In genomic region chr11:116145481-116146293, GRCm38 (mm10) we compare ENCODE assay signal across 10 mouse cellular contexts. TPM values are rescaled to one million over a fixed set of nuclear protein-coding genes. Genes with fewer than 3 reads are reported as not detected.
DNase-seq lines count a peak whose midpoint lies in the region; ATAC-seq and TF ChIP-seq lines count a peak whose summit lies in the region.
"Had no signal": no experiment of that assay in that cellular context is flagged by ENCODE, and none has a peak within 500 bp of the region (broad histone marks: within the 10 kb centered on the region; RNA-seq: fewer than 3 reads in every experiment).

No protein-coding gene starts in this region.

- TF ChIP-seq CTCF in kidney, adult 2 months (conservative IDR thresholded peaks at IDR 0.05; ENCODE audit: insufficient read depth, insufficient read length, low read depth, low read length) = no peak

- peak; percentile 44 for DNase-seq in kidney, adult 2 months
- peak; percentile 29 for DNase-seq in ZHBTc4 (ENCODE audit: low read depth, low spot score)
- DNase-seq in cerebellum, postnatal 25 days = peak; percentile 73 to 77
- DNase-seq in layer of hippocampus, adult 9-10 months (ENCODE audit: low spot score) = no peak
- no peak for DNase-seq in testis, postnatal 14 days (ENCODE audit: low spot score)
- no peak for DNase-seq in heart, postnatal 14 days
- DNase-seq: thymus, adult 18-20 months had no signal

- no peak overlapping the region for H3K4me2 ChIP-seq in kidney, embryonic 16.5 days (replicated peaks; ENCODE audit: low read depth, low read length)
- H3K4me2 ChIP-seq in liver, embryonic 15.5 days = no peak overlapping the region

- H3K36me3 ChIP-seq in kidney, adult 2 months (ENCODE audit: control insufficient read depth, insufficient read depth, low read length) = no peaks in the 10 kb centered on the region
- peaks cover 68% of the 10 kb centered on the region for H3K36me3 ChIP-seq in kidney, embryonic 16.5 days (ENCODE audit: insufficient read depth, low read length)
- peaks cover 46% of the 10 kb centered on the region for H3K36me3 ChIP-seq in liver, embryonic 15.5 days (replicated peaks)

- TF ChIP-seq POLR2A in kidney, adult 2 months (IDR thresholded peaks at IDR 0.05; ENCODE audit: low read depth, low read length) = no peak

- no peaks in the 10 kb centered on the region for H3K9me3 ChIP-seq in kidney, embryonic 16.5 days (ENCODE audit: low read length)
- H3K9me3 ChIP-seq in liver, embryonic 15.5 days (replicated peaks) = no peaks in the 10 kb centered on the region
- H3K9me3 ChIP-seq: megakaryocyte, embryonic 14.5 days had no signal

- peak overlapping the region; percentile 59 for H3K27ac ChIP-seq in kidney, adult 2 months (ENCODE audit: insufficient read depth, low read depth, low read length)
- no peak overlapping the region for H3K27ac ChIP-seq in kidney, embryonic 16.5 days (ENCODE audit: low read length)
- H3K27ac ChIP-seq in liver, embryonic 15.5 days (replicated peaks) = 0 out of 2 replicates have a peak overlapping the region, but pooled peaks have one; percentile 45

- H3K4me1 ChIP-seq in kidney, adult 2 months (ENCODE audit: control insufficient read depth, insufficient read depth, low read length) = peaks cover 11% of the 10 kb centered on the region
- no peaks in the 10 kb centered on the region for H3K4me1 ChIP-seq in kidney, embryonic 16.5 days (ENCODE audit: insufficient read depth, low read length)
- H3K4me1 ChIP-seq in liver, embryonic 15.5 days (replicated peaks) = peaks cover 45% of the 10 kb centered on the region

- intact Hi-C loops in heart, postnatal 14 days (cut with DNase I) = no loop called here

- ATAC-seq in kidney, embryonic 16.5 days (ENCODE audit: low FRiP score, low TSS enrichment) = no peak
- no peak for ATAC-seq in liver, embryonic 15.5 days (ENCODE audit: insufficient read depth)

- H3K4me3 ChIP-seq in kidney, adult 2 months (ENCODE audit: insufficient read depth, low read depth, low read length) = no peak overlapping the region
- no peak overlapping the region for H3K4me3 ChIP-seq in kidney, embryonic 16.5 days (ENCODE audit: low read length)
- no peak overlapping the region for H3K4me3 ChIP-seq in liver, embryonic 15.5 days (replicated peaks)

- no peaks in the 10 kb centered on the region for H3K27me3 ChIP-seq in kidney, adult 2 months (replicated peaks; ENCODE audit: control insufficient read depth, insufficient read depth, low read length)
- H3K27me3 ChIP-seq in kidney, embryonic 16.5 days (ENCODE audit: insufficient read depth, low read length) = no peaks in the 10 kb centered on the region
- no peaks in the 10 kb centered on the region for H3K27me3 ChIP-seq in liver, embryonic 15.5 days
- H3K27me3 ChIP-seq: megakaryocyte, embryonic 14.5 days had no signal

- H3K9ac ChIP-seq in kidney, embryonic 16.5 days (replicated peaks; ENCODE audit: low read length) = no peak overlapping the region
- no peak overlapping the region for H3K9ac ChIP-seq in liver, embryonic 15.5 days

- WGBS in kidney, adult 2 months = 54% methylated on average over 18 of the region's 18 CpGs
- 69% methylated on average over 18 of the region's 18 CpGs for whole genome bisulfite sequencing in kidney, embryonic 16.5 days
- 84% methylated on average over 18 of the region's 18 CpGs for WGBS in liver, embryonic 15.5 days (ENCODE audit: insufficient replicate concordance)

RNA-seq across cellular contexts. Expression of gene Mrpl38, which starts 7.0 kb away (rescaled TPM):
- polyA plus RNA-seq in kidney, adult 2 months (2012; rRNA removed) = 69.9 and 70.7 TPM in 2 replicates
- 119 and 120 TPM in 2 replicates for polyA plus RNA-seq in kidney, embryonic 16.5 days (2015; fragmentation: Nextera tagmentation; extraction: Ambion mirVana)
- polyA plus RNA-seq in liver, embryonic 15.5 days (2015; fragmentation: Nextera tagmentation; extraction: Ambion mirVana) = 48.8 and 51.1 TPM in 2 replicates
- 10 to 100 TPM; 55.5 to 56.3 TPM for total RNA-seq in heart, postnatal 14 days (2021)

RNA-seq across cellular contexts. Expression of gene Trim65, which starts 14.8 kb away (rescaled TPM):
- 9.5 and 9.6 TPM in 2 replicates for polyA plus RNA-seq in kidney, adult 2 months (2012; rRNA removed)
- polyA plus RNA-seq in kidney, embryonic 16.5 days (2015; fragmentation: Nextera tagmentation; extraction: Ambion mirVana) = 4.9 and 6.3 TPM in 2 replicates
- 1.2 and 1.5 TPM in 2 replicates for polyA plus RNA-seq in liver, embryonic 15.5 days (2015; fragmentation: Nextera tagmentation; extraction: Ambion mirVana)
- 1 to 10 TPM; 7.3 to 8.2 TPM for total RNA-seq in heart, postnatal 14 days (2021)

RNA-seq across cellular contexts. Expression of gene Trim47, which starts 18.7 kb away (rescaled TPM):
- polyA plus RNA-seq in kidney, adult 2 months (2012; rRNA removed) = 34.9 and 39.6 TPM in 2 replicates
- 23.9 and 31.2 TPM in 2 replicates for polyA plus RNA-seq in kidney, embryonic 16.5 days (2015; fragmentation: Nextera tagmentation; extraction: Ambion mirVana)
- 5.4 and 7.6 TPM in 2 replicates for polyA plus RNA-seq in liver, embryonic 15.5 days (2015; fragmentation: Nextera tagmentation; extraction: Ambion mirVana)
- 10 to 100 TPM; 46.3 to 46.9 TPM for total RNA-seq in heart, postnatal 14 days (2021)

RNA-seq across cellular contexts. Expression of gene Fbf1, which starts 22.3 kb away (rescaled TPM):
- polyA plus RNA-seq in kidney, adult 2 months (2012; rRNA removed) = 24.0 TPM in 2 replicates
- polyA plus RNA-seq in kidney, embryonic 16.5 days (2015; fragmentation: Nextera tagmentation; extraction: Ambion mirVana) = 38.7 and 45.6 TPM in 2 replicates
- 6.1 and 7.5 TPM in 2 replicates for polyA plus RNA-seq in liver, embryonic 15.5 days (2015; fragmentation: Nextera tagmentation; extraction: Ambion mirVana)
- 10 to 100 TPM; 15.1 to 17.2 TPM for total RNA-seq in heart, postnatal 14 days (2021)

RNA-seq across cellular contexts. Expression of gene Ten1, which starts 53.0 kb away (rescaled TPM):
- 20.1 and 21.0 TPM in 2 replicates for polyA plus RNA-seq in kidney, adult 2 months (2012; rRNA removed)
- 85.0 and 85.9 TPM in 2 replicates for polyA plus RNA-seq in kidney, embryonic 16.5 days (2015; fragmentation: Nextera tagmentation; extraction: Ambion mirVana)
- polyA plus RNA-seq in liver, embryonic 15.5 days (2015; fragmentation: Nextera tagmentation; extraction: Ambion mirVana) = 27.5 and 33.1 TPM in 2 replicates
- 10 to 100 TPM; 22.2 to 27.0 TPM for total RNA-seq in heart, postnatal 14 days (2021)

Comparison
In these comparisons a context has a peak if more than half of its experiments do, and no peak if none do; other contexts are left out.
1. DNase-seq: peak in kidney, adult 2 months (single experiment), ZHBTc4 (single experiment) and cerebellum, postnatal 25 days (2 of 2); none in layer of hippocampus, adult 9-10 months (single experiment), testis, postnatal 14 days (single experiment) and heart, postnatal 14 days (0 of 2).